9 mouse cellular contexts compared by ENCODE assay signal in the genomic region with DNA sequence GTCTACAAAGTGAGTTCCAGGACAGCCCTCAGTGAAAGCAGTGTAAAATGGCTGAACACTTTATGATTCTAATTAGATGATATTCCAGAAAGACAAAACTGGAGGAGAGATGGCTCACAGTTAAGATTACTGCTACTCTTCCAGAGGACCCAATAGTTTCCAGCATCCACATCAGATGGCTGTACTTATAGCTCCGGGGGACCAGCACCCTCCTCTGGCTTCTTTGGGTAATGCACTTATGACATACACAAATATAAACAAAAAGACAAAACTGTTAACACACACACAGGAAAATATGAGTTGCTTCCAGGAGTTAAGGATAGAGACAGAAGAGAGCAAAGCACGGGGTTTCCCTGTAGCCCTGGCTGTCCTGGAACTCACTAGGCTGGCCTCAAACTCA. TPM values are rescaled to one million over a fixed set of nuclear protein-coding genes. Genes with fewer than 3 reads are reported as not detected.
DNase-seq lines count a peak whose midpoint lies in the region; ATAC-seq and TF ChIP-seq lines count a peak whose summit lies in the region.
"Had no signal": no experiment of that assay in that cellular context is flagged by ENCODE, and none has a peak within 500 bp of the region (broad histone marks: within the 10 kb centered on the region; RNA-seq: fewer than 3 reads in every experiment).

No protein-coding gene starts in this region.

- no peak overlapping the region for H3K9ac ChIP-seq in intestine, postnatal 0 days (ENCODE audit: low read depth, low read length)
- H3K9ac ChIP-seq in intestine, embryonic 16.5 days (ENCODE audit: low read depth, low read length) = no peak overlapping the region
- no peak overlapping the region for H3K9ac ChIP-seq in forebrain, embryonic 14.5 days (ENCODE audit: low read length)
- H3K9ac ChIP-seq in hindbrain, embryonic 12.5 days = no peak overlapping the region
- H3K9ac ChIP-seq: midbrain, embryonic 12.5 days had no signal

- intact Hi-C loops in left cerebral cortex, postnatal 36 days (cut with DNase I) = loop anchor here (10.0 kb wide), 1 partner anchor 135 kb away; no protein-coding TSS in a partner anchor

- WGBS in intestine, postnatal 0 days = 79% methylated on average over 2 of the region's 2 CpGs
- 70% methylated on average over 2 of the region's 2 CpGs for whole genome bisulfite sequencing in intestine, embryonic 16.5 days
- 85% methylated on average over 2 of the region's 2 CpGs for WGBS in forebrain, embryonic 14.5 days
- WGBS in hindbrain, embryonic 12.5 days = 88% methylated on average over 2 of the region's 2 CpGs

- no peaks in the 10 kb centered on the region for H3K27me3 ChIP-seq in intestine, postnatal 0 days (replicated peaks; ENCODE audit: control insufficient read depth, insufficient read depth, low read length)
- no peaks in the 10 kb centered on the region for H3K27me3 ChIP-seq in intestine, embryonic 16.5 days (replicated peaks; ENCODE audit: control insufficient read depth, insufficient read depth, low read length)
- no peaks in the 10 kb centered on the region for H3K27me3 ChIP-seq in forebrain, embryonic 14.5 days (replicated peaks; ENCODE audit: control insufficient read depth, insufficient read depth, low read length)
- no peaks in the 10 kb centered on the region for H3K27me3 ChIP-seq in hindbrain, embryonic 12.5 days
- H3K27me3 ChIP-seq: midbrain, embryonic 12.5 days had no signal

- no peaks in the 10 kb centered on the region for H3K36me3 ChIP-seq in intestine, postnatal 0 days (ENCODE audit: control insufficient read depth, insufficient read depth)
- H3K36me3 ChIP-seq in intestine, embryonic 16.5 days (ENCODE audit: control insufficient read depth, insufficient read depth, low read length) = no peaks in the 10 kb centered on the region
- no peaks in the 10 kb centered on the region for H3K36me3 ChIP-seq in forebrain, embryonic 14.5 days (ENCODE audit: control insufficient read depth, insufficient read depth, low read length)
- no peaks in the 10 kb centered on the region for H3K36me3 ChIP-seq in hindbrain, embryonic 12.5 days
- H3K36me3 ChIP-seq: midbrain, embryonic 12.5 days had no signal

- peak; percentile 69 for DNase-seq in 3T3-L1 (ENCODE audit: low read depth, low spot score)
- peak; percentile 59 for DNase-seq in CD4-positive, CD25-positive, alpha-beta regulatory T cell, adult 2 months (ENCODE audit: low read depth, low spot score)
- DNase-seq in forebrain, embryonic 14.5 days (ENCODE audit: low spot score) = no peak
- DNase-seq in left cerebral cortex, postnatal 36 days (ENCODE audit: low spot score in 2 of 2) = no peak

- H3K4me3 ChIP-seq in intestine, postnatal 0 days (ENCODE audit: low read depth, low read length) = no peak overlapping the region
- H3K4me3 ChIP-seq in intestine, embryonic 16.5 days (ENCODE audit: low read length) = no peak overlapping the region
- H3K4me3 ChIP-seq in forebrain, embryonic 14.5 days (ENCODE audit: low read depth, low read length) = no peak overlapping the region
- no peak overlapping the region for H3K4me3 ChIP-seq in hindbrain, embryonic 12.5 days
- H3K4me3 ChIP-seq: midbrain, embryonic 12.5 days had no signal

- ATAC-seq in intestine, postnatal 0 days = no peak
- ATAC-seq in intestine, embryonic 16.5 days = no peak
- ATAC-seq in common myeloid progenitor, adult 5-6 weeks (replicated peaks; ENCODE audit: low read depth, poor library complexity, severe bottlenecking) = peak; percentile 50; the same call in 1 of the 2 replicates
- ATAC-seq in forebrain, embryonic 14.5 days = no peak
- ATAC-seq in hindbrain, embryonic 12.5 days (ENCODE audit: low FRiP score) = no peak

- H3K4me2 ChIP-seq in intestine, postnatal 0 days (replicated peaks; ENCODE audit: low read depth) = no peak overlapping the region
- H3K4me2 ChIP-seq in intestine, embryonic 16.5 days (ENCODE audit: low read depth, low read length) = no peak overlapping the region
- no peak overlapping the region for H3K4me2 ChIP-seq in forebrain, embryonic 14.5 days (ENCODE audit: low read length)
- no peak overlapping the region for H3K4me2 ChIP-seq in hindbrain, embryonic 12.5 days (replicated peaks)
- H3K4me2 ChIP-seq: midbrain, embryonic 12.5 days had no signal

- peak; percentile 57 for TF ChIP-seq CTCF in intestine, postnatal 0 days (IDR thresholded peaks at IDR 0.05; ENCODE audit: low read depth)

- H3K9me3 ChIP-seq in intestine, postnatal 0 days (ENCODE audit: control insufficient read depth) = no peaks in the 10 kb centered on the region
- H3K9me3 ChIP-seq in intestine, embryonic 16.5 days (ENCODE audit: control insufficient read depth, low read length) = no peaks in the 10 kb centered on the region
- no peaks in the 10 kb centered on the region for H3K9me3 ChIP-seq in forebrain, embryonic 14.5 days (replicated peaks; ENCODE audit: control insufficient read depth, low read length)
- no peaks in the 10 kb centered on the region for H3K9me3 ChIP-seq in hindbrain, embryonic 12.5 days (replicated peaks)
- H3K9me3 ChIP-seq: midbrain, embryonic 12.5 days had no signal

- H3K27ac ChIP-seq in intestine, postnatal 0 days (ENCODE audit: low read depth, low read length) = no peak overlapping the region
- no peak overlapping the region for H3K27ac ChIP-seq in intestine, embryonic 16.5 days (ENCODE audit: low read length)
- H3K27ac ChIP-seq in forebrain, embryonic 14.5 days (ENCODE audit: low read depth, low read length) = no peak overlapping the region
- no peak overlapping the region for H3K27ac ChIP-seq in hindbrain, embryonic 12.5 days
- H3K27ac ChIP-seq: midbrain, embryonic 12.5 days had no signal

- no peaks in the 10 kb centered on the region for H3K4me1 ChIP-seq in intestine, postnatal 0 days (replicated peaks; ENCODE audit: control insufficient read depth, insufficient read depth, low read length)
- H3K4me1 ChIP-seq in intestine, embryonic 16.5 days (ENCODE audit: control insufficient read depth, insufficient read depth, low read length) = no peaks in the 10 kb centered on the region
- no peaks in the 10 kb centered on the region for H3K4me1 ChIP-seq in forebrain, embryonic 14.5 days (ENCODE audit: control insufficient read depth, insufficient read depth, low read length)
- H3K4me1 ChIP-seq in hindbrain, embryonic 12.5 days = no peaks in the 10 kb centered on the region
- H3K4me1 ChIP-seq: midbrain, embryonic 12.5 days had no signal

RNA-seq across cellular contexts. Expression of a gene that starts 35.5 kb away (rescaled TPM):
- 52.3 and 57.0 TPM in 2 replicates for polyA plus RNA-seq in intestine, postnatal 0 days (2015; fragmentation: Nextera tagmentation; extraction: Ambion mirVana)
- polyA plus RNA-seq in intestine, embryonic 16.5 days (2015; fragmentation: Nextera tagmentation; extraction: Ambion mirVana) = 69.1 and 74.9 TPM in 2 replicates
- total RNA-seq in common myeloid progenitor, adult 5-6 weeks (2017) = 114 and 119 TPM in 2 replicates
- polyA plus RNA-seq in forebrain, embryonic 14.5 days (2014; fragmentation: Nextera tagmentation; extraction: Ambion mirVana) = 128 and 139 TPM in 2 replicates
- total RNA-seq in left cerebral cortex, postnatal 36 days (2021) = 10 to 100 TPM; 43.1 to 65.6 TPM
- polyA plus RNA-seq in hindbrain, embryonic 12.5 days (2016; fragmentation: Nextera tagmentation; extraction: Ambion mirVana) = 134 and 142 TPM in 2 replicates

RNA-seq across cellular contexts. Expression of a gene that starts 43.1 kb away (rescaled TPM):
- polyA plus RNA-seq in intestine, postnatal 0 days (2015; fragmentation: Nextera tagmentation; extraction: Ambion mirVana) = 11.7 and 11.8 TPM in 2 replicates
- 17.8 and 17.9 TPM in 2 replicates for polyA plus RNA-seq in intestine, embryonic 16.5 days (2015; fragmentation: Nextera tagmentation; extraction: Ambion mirVana)
- total RNA-seq in common myeloid progenitor, adult 5-6 weeks (2017) = 15.8 and 28.6 TPM in 2 replicates
- polyA plus RNA-seq in forebrain, embryonic 14.5 days (2014; fragmentation: Nextera tagmentation; extraction: Ambion mirVana) = 34.1 and 34.2 TPM in 2 replicates
- total RNA-seq in left cerebral cortex, postnatal 36 days (2021) = 10 to 100 TPM; 26.2 to 33.0 TPM
- 31.0 and 31.4 TPM in 2 replicates for polyA plus RNA-seq in hindbrain, embryonic 12.5 days (2016; fragmentation: Nextera tagmentation; extraction: Ambion mirVana)

Comparison
In these comparisons a context has a peak if more than half of its experiments do, and no peak if none do; other contexts are left out.
1. DNase-seq: peak in 3T3-L1 (single experiment) and CD4-positive, CD25-positive, alpha-beta regulatory T cell, adult 2 months (single experiment); none in forebrain, embryonic 14.5 days (single experiment) and left cerebral cortex, postnatal 36 days (0 of 2).